Mouse (Mus musculus) ES-E14 (cell line): ENCODE measurements around the gene Zbtb22. TPM values are rescaled to one million over a fixed set of nuclear protein-coding genes. Genes with fewer than 3 reads are reported as not detected.

Experiments used
- DNase-seq: peaks from one replicate; pipeline ENCODE4 v3.0.0-alpha.2; 2013; ENCODE audit warnings: low read depth, low spot score
- H3K27ac ChIP-seq: 2 replicates; pipeline ENCODE4 v1.5.1; 2012; ENCODE audit warnings: low read depth, mild to moderate bottlenecking, low read length, moderate library complexity, mixed read lengths; ENCODE audit not compliant: poor library complexity, insufficient read depth, severe bottlenecking
- H3K36me3 ChIP-seq: 2 replicates; pipeline ENCODE4 v1.6.1; 2012; ENCODE audit warnings: mild to moderate bottlenecking, low read length, moderate library complexity, mixed read lengths; ENCODE audit not compliant: control insufficient read depth, poor library complexity, insufficient read depth, severe bottlenecking
- H3K4me1 ChIP-seq, 2 experiments: fragments of 150-350 bp in 1 of 2; sonication (generic) in 1 of 2; 2 replicates each; pipeline ENCODE4 v1.6.1; 2012; ENCODE audit warnings: low read length in 2 of 2, mild to moderate bottlenecking in 1 of 2, mixed read lengths in 1 of 2; ENCODE audit not compliant: control insufficient read depth in 2 of 2, insufficient read depth in 2 of 2, poor library complexity in 1 of 2
- H3K4me3 ChIP-seq, 2 experiments: fragments of 150-350 bp in 1 of 2; sonication (generic) in 1 of 2; 2 replicates each; pipeline ENCODE4 v1.5.1; 2012; ENCODE audit warnings: low read length in 2 of 2, low read depth in 1 of 2, mild to moderate bottlenecking in 1 of 2, mixed read lengths in 1 of 2; ENCODE audit not compliant: insufficient read depth in 1 of 2, poor library complexity in 1 of 2, severe bottlenecking in 1 of 2
- H3K9ac ChIP-seq: 2 replicates; pipeline ENCODE4 v1.6.1; 2012; ENCODE audit warnings: low read depth, mild to moderate bottlenecking, low read length, mixed read lengths; ENCODE audit not compliant: poor library complexity, insufficient read depth, severe bottlenecking
- H3K9me3 ChIP-seq: fragments of 150-350 bp; sonication (generic); 2 replicates; pipeline ENCODE4 v1.6.1; 2012; ENCODE audit warnings: low read depth, mild to moderate bottlenecking, low read length; ENCODE audit not compliant: control insufficient read depth, insufficient read depth
- CHD2 ChIP-seq: IDR thresholded peaks from 2 replicates; pipeline ENCODE4 v1.6.1; 2014; ENCODE audit warnings: mild to moderate bottlenecking, low read depth, low read length, inconsistent platforms
- HCFC1 ChIP-seq: IDR thresholded peaks from 2 replicates; pipeline ENCODE4 v1.6.1; 2012; ENCODE audit warnings: low read length, inconsistent platforms, borderline replicate concordance; ENCODE audit not compliant: insufficient read depth
- MAFK ChIP-seq: IDR thresholded peaks from 2 replicates; pipeline ENCODE4 v1.6.1; 2014; ENCODE audit warnings: mild to moderate bottlenecking, low read depth, low read length, inconsistent platforms; ENCODE audit not compliant: insufficient read depth
- ZC3H11A ChIP-seq: IDR thresholded peaks from 2 replicates; pipeline ENCODE4 v1.6.1; 2012; ENCODE audit warnings: low read depth, mild to moderate bottlenecking, inconsistent platforms, low read length, borderline replicate concordance
- ZNF384 ChIP-seq: IDR thresholded peaks from 2 replicates; pipeline ENCODE4 v1.6.1; 2012; ENCODE audit warnings: low read depth, low read length, inconsistent platforms
- in situ Hi-C, 2 experiments: fragments of 600-800 bp; cut with MboI; formaldehyde crosslinking; loops; one replicate each; pipeline ENCODE4 v1.15.1; 2025; ENCODE audit warnings: low sequenced_read_pairs in 2 of 2, inconsistent platforms in 1 of 2; ENCODE audit not compliant: unreplicated experiment in 2 of 2
- total RNA-seq: library from RNA; depleted of rRNA; stranded (reverse); fragments of 300-350 nt; gene quantifications from 2 replicates; pipeline ENCODE4 v1.2.3, GENCODE M21; 2012

The Zbtb22 gene
- total RNA-seq, 1 experiment: 32.8 TPM

- TF ChIP-seq HCFC1 (no peak), CHD2 (no peak), ZC3H11A (no peak), ZNF384 (no peak), MAFK (no peak)
- Histone ChIP-seq H3K36me3 (peaks cover 27% of the 10 kb centered on the region), H3K9ac (peak overlapping the region; percentile 77), H3K4me1 (peaks cover 0 to 15% of the 10 kb centered on the region in 2 experiments; a peak in 3 of 4 replicates), H3K27ac (peak overlapping the region; percentile 90), H3K9me3 (no peaks in the 10 kb centered on the region), H3K4me3 (peak overlapping the region; percentile 75 to 87)
- in situ Hi-C loops: no loop called here
- no peak for DNase-seq
Observed at GRCm38 (mm10) chr17:33908331-33909076, 7.2 kb upstream of the Zbtb22 start.

GRCm38 (mm10) chr17:33909077-33909868, 6.4 kb upstream of the Zbtb22 start, which contains the start of gene Daxx:
Gene Daxx, plus strand, starts transcription at chr17:33909414.
- peak; percentile 97 for DNase-seq
- in situ Hi-C loops: no loop called here
- TF ChIP-seq ZC3H11A (no peak), HCFC1 (peak; percentile 90)
- Histone ChIP-seq H3K27ac (peak within 1 kb of the TSS; percentile 90), H3K4me3 (peak within 1 kb of the TSS; percentile 84 to 87), H3K9ac (peak within 1 kb of the TSS; percentile 92), H3K36me3 (peaks cover 35% of the 10 kb centered on the region), H3K4me1 (peaks cover 0 to 8% of the 10 kb centered on the region in 2 experiments; a peak in 2 of 4 replicates), H3K9me3 (no peaks in the 10 kb centered on the region)

- no peaks in the 10 kb centered on the region for H3K9me3 ChIP-seq
- DNase-seq: no peak
- H3K9ac ChIP-seq: peak overlapping the region; percentile 92
- TF ChIP-seq MAFK (no peak), CHD2 (no peak), HCFC1 (no peak), ZC3H11A (no peak), ZNF384 (no peak)
- peak overlapping the region; percentile 76 for H3K27ac ChIP-seq
- H3K4me3 ChIP-seq: peak overlapping the region; percentile 84 to 87
- H3K36me3 ChIP-seq: peaks cover 36% of the 10 kb centered on the region
- peaks cover 0 to 8% of the 10 kb centered on the region in 2 experiments; a peak in 2 of 4 replicates for H3K4me1 ChIP-seq
- in situ Hi-C loops: no loop called here
Observed at GRCm38 (mm10) chr17:33909869-33910250, 5.8 kb upstream of the Zbtb22 start.

DNA sequence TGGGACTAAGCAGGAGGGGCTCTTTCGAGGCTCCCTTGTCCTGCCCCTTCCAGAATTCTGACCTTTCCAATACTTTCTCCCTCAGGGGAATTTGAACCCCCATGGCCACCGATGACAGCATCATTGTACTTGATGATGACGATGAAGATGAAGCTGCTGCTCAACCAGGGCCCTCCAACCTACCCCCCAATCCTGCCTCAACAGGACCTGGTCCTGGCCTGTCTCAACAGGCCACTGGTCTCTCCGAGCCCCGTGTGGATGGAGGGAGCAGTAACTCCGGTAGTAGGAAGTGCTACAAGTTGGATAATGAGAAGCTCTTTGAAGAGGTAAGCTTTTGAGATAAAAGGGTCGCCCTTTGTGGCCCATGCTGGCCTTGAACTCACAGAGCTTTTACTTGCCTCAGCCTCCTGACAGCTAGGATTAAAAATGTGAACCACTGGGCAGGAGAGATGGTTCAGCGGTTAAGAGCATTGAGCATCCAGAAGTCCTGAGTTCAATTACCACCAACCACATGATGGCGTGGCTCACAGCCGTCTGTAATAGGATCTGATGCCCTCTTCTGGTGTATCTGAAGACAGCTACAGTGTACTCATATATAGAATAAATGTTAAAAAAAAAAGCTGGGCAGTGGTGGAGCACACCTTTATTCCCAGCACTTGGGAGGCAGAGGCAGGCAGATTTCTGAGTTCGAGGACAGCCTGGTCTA, 5.2 kb upstream of the Zbtb22 start:
- Histone ChIP-seq H3K4me1 (peaks cover 0 to 8% of the 10 kb centered on the region in 2 experiments; a peak in 2 of 4 replicates), H3K36me3 (peaks cover 40% of the 10 kb centered on the region)
- TF ChIP-seq CHD2 (no peak), ZNF384 (no peak), ZC3H11A (no peak), MAFK (no peak), HCFC1 (no peak)

More for the DNA sequence above, 5.2 kb upstream of the Zbtb22 start:
- in situ Hi-C loops: no loop called here
- H3K4me3 ChIP-seq: peak overlapping the region; percentile 84 to 87
- no peak for DNase-seq
- peak overlapping the region; percentile 92; the same call in 1 of the 2 replicates for H3K9ac ChIP-seq
- no peaks in the 10 kb centered on the region for H3K9me3 ChIP-seq
- no peak overlapping the region; the same call in 1 of the 2 replicates for H3K27ac ChIP-seq
